Mouse (Mus musculus): ENCODE data around the gene Tdpoz3. TPM values are rescaled to one million over a fixed set of nuclear protein-coding genes. Genes with fewer than 3 reads are reported as not detected.
"Not testable (repeated sequence)": the region's sequence is repeated elsewhere in the genome, so short reads cannot be mapped to it uniquely, and the experiment has no call there.

The Tdpoz3 gene
- not detected for total RNA-seq (2018; cell fraction: chromatin; rRNA removed)
- not detected for total RNA-seq (2018; cell fraction: cytosol; rRNA removed)
- total RNA-seq (2018; cell fraction: nucleus; rRNA removed): not detected
- polyA plus RNA-seq (2018): not detected in 3 replicates

GRCm38 (mm10) chr3:93825720-93826119, at the start of gene Tdpoz3:
Gene Tdpoz3, plus strand, starts transcription at chr3:93826020.
- H3K4me3 ChIP-seq (ENCODE audit: inconsistent target); H3K36me3 ChIP-seq (ENCODE audit: inconsistent target); H3K79me2 ChIP-seq (ENCODE audit: inconsistent target); H3K27ac ChIP-seq: not testable (repeated sequence)
- WGBS (ENCODE audit: missing documents): 71% methylated on average over 1 of the region's 1 CpGs

GRCm38 (mm10) chr3:93796098-93796497, 29.7 kb upstream of the Tdpoz3 start, which contains the start of gene Tdpoz4:
Gene Tdpoz4, plus strand, starts transcription at chr3:93796398.
- H3K27ac ChIP-seq; H3K4me3 ChIP-seq (ENCODE audit: inconsistent target): not testable (repeated sequence)

DNA sequence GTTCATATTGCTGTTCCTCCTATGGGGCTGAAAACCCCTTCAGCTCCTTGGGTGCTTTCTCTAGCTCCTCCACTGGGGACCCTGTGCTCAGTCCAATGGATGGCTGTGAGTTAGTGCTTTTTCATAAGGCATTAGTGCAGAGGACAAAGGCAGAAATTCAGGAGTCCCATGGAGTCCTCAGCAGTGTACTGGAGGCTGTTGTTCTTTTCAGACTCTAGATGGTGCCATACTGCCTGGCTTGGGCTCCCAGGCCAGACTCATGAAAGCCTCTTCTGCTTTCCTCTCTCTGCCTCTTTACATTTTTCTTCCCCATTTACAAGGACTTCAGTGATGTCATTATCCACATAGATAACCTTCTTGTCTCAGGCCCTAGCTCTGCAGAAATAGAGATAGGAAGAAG, 12.5 kb upstream of the Tdpoz3 start:
- not testable (repeated sequence) for H3K4me3 ChIP-seq (ENCODE audit: inconsistent target); H3K27ac ChIP-seq; H3K79me2 ChIP-seq (ENCODE audit: inconsistent target); H3K36me3 ChIP-seq (ENCODE audit: inconsistent target)

More at GRCm38 (mm10) chr3:93796098-93796497, 29.7 kb upstream of the Tdpoz3 start, which contains the start of gene Tdpoz4:
- H3K79me2 ChIP-seq (ENCODE audit: inconsistent target); H3K36me3 ChIP-seq (ENCODE audit: inconsistent target): not testable (repeated sequence)

- WGBS (ENCODE audit: missing documents): 78% methylated on average over 8 of the region's 8 CpGs
Observed at GRCm38 (mm10) chr3:93858957-93859356, 33.1 kb downstream of the Tdpoz3 start.

DNA sequence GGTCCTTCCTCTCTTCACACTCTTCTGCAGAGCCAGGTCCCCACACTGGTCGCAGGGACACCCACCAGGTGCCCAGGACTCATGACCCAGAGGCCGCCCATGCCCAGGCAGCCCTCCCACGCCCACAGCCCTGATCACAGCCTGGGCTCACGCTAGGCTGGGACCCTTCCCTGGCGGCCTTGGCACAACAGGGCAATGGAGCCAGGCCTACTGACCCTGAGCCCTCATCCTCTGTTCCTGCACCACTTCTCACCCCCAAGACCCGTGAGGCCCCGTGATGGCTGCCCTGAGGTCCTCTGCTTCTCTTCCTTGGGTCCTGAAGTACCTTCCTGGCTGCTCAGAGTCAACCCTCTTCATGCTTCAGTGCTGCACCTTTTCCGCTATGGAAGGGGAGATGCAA, 44.8 kb downstream of the Tdpoz3 start:
- H3K27ac ChIP-seq; H3K4me3 ChIP-seq (ENCODE audit: inconsistent target); H3K79me2 ChIP-seq (ENCODE audit: inconsistent target); H3K36me3 ChIP-seq (ENCODE audit: inconsistent target): not testable (repeated sequence)
- 86% methylated on average over 7 of the region's 8 CpGs for whole genome bisulfite sequencing (ENCODE audit: missing documents)

More at GRCm38 (mm10) chr3:93858957-93859356, 33.1 kb downstream of the Tdpoz3 start:
- H3K36me3 ChIP-seq (ENCODE audit: inconsistent target); H3K27ac ChIP-seq; H3K4me3 ChIP-seq (ENCODE audit: inconsistent target); H3K79me2 ChIP-seq (ENCODE audit: inconsistent target): not testable (repeated sequence)

Other genes starting within 250 kb of the Tdpoz3 start
- not detected in 3 replicates for gene Tdpoz2, start 173.3 kb upstream of the Tdpoz3 start, polyA plus RNA-seq (2018)
- not detected in 3 replicates for gene Tdpoz1, start 149.7 kb upstream of the Tdpoz3 start, polyA plus RNA-seq (2018)
- gene Gm37596, start 132.9 kb upstream of the Tdpoz3 start, polyA plus RNA-seq (2018): not detected in 3 replicates
- gene Gm5773, start 53.0 kb upstream of the Tdpoz3 start, polyA plus RNA-seq (2018): not detected in 3 replicates
- not detected in 3 replicates for gene Tdpoz4, start 29.6 kb upstream of the Tdpoz3 start, polyA plus RNA-seq (2018)
- gene Gm9117, start 117.5 kb downstream of the Tdpoz3 start, polyA plus RNA-seq (2018): not detected in 3 replicates
- not detected in 3 replicates for gene Tdpoz5, start 135.3 kb downstream of the Tdpoz3 start, polyA plus RNA-seq (2018)
- gene Gm9125, start 228.9 kb downstream of the Tdpoz3 start, polyA plus RNA-seq (2018): not detected in 3 replicates
- not detected in 3 replicates for gene Gm10697, start 246.6 kb downstream of the Tdpoz3 start, polyA plus RNA-seq (2018)

Data from macrophage (primary cell).